ENCODE assay signal across 8 mouse cellular contexts in the genomic region with DNA sequence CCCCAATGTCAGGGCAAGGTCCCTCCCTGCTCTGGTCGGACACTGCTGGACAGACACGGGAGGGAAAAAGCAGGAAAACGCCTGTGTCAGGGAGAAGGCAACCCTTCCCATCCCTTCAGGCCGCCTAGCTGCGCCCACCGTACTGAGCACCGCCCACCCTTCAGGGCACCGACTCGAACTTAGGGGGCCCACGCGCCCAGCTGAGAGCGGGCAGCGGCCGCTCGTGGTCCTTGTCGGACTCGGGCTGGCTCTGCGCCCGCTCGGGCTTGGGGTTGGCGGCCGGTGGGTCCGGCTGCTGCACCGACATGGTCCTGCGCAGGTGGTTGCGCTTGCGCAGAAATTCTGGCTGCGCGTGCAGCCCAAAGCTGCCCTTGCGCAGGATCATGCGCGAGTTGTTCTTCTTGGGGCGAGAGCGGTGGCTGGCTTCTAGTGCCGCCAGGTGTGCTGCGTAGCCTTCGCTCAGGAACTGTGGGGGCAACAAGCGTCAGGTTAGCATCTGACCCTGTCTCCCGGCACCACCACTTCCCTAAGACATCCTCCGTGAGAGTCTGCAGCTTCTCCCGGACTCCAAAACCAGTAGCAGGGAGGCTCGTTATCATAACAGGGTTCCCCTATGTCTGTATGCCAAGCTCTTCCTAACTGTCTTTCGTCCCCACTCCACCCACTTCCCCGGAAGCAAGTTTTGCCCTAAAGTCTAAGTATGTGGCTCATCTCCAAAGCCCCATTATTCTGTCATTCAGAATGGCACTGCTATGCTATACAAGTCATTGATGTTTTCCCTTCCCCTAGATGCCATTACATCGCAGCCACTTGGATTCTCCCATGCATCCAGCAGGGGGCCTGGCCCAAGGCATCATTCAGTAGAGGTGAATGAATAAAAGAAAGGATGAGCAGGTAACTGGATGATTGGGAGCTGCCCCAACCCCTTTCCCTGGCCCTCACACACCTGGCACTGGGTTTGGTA. TPM values are rescaled to one million over a fixed set of nuclear protein-coding genes. Genes with fewer than 3 reads are reported as not detected.
DNase-seq lines count a peak whose midpoint lies in the region; ATAC-seq and TF ChIP-seq lines count a peak whose summit lies in the region.

No protein-coding gene starts in this region.

- H3K4me2 ChIP-seq in hindbrain, embryonic 14.5 days (replicated peaks): peak overlapping the region; percentile 83
- peak overlapping the region; percentile 43 for H3K4me2 ChIP-seq in liver, embryonic 14.5 days (ENCODE audit: low read depth)

- no peak for ATAC-seq in erythroblast, adult 5-6 weeks (replicated peaks; ENCODE audit: low FRiP score, poor library complexity, severe bottlenecking)
- peak; percentile 70 for ATAC-seq in hindbrain, embryonic 14.5 days (ENCODE audit: low FRiP score)
- no peak for ATAC-seq in liver, embryonic 14.5 days (ENCODE audit: insufficient read depth)

- H3K9me3 ChIP-seq in erythroblast, embryonic 14.5 days (ENCODE audit: control insufficient read depth, low read length): no peaks in the 10 kb centered on the region
- no peaks in the 10 kb centered on the region for H3K9me3 ChIP-seq in hindbrain, embryonic 14.5 days (ENCODE audit: control insufficient read depth, low read length)
- H3K9me3 ChIP-seq in liver, embryonic 14.5 days (ENCODE audit: control insufficient read depth, low read length): no peaks in the 10 kb centered on the region

- TF ChIP-seq CTCF in liver, embryonic 14.5 days (IDR thresholded peaks at IDR 0.05; ENCODE audit: low read depth): peak; percentile 24; the same call in 1 of the 2 replicates

- peak overlapping the region; percentile 78 for H3K9ac ChIP-seq in hindbrain, embryonic 14.5 days
- H3K9ac ChIP-seq in liver, embryonic 14.5 days (replicated peaks): no peak overlapping the region

- no peaks in the 10 kb centered on the region for H3K4me1 ChIP-seq in erythroblast, embryonic 14.5 days (ENCODE audit: control insufficient read depth)
- peaks cover 18% of the 10 kb centered on the region for H3K4me1 ChIP-seq in hindbrain, embryonic 14.5 days (replicated peaks; ENCODE audit: control insufficient read depth, insufficient read depth, low read length)
- no peaks in the 10 kb centered on the region for H3K4me1 ChIP-seq in liver, embryonic 14.5 days (replicated peaks; ENCODE audit: control insufficient read depth in 2 of 2, insufficient read depth in 2 of 2, low read length in 1 of 2)

- no peaks in the 10 kb centered on the region; the same call in 1 of the 2 replicates for H3K36me3 ChIP-seq in erythroblast, embryonic 14.5 days (ENCODE audit: control insufficient read depth)
- no peaks in the 10 kb centered on the region for H3K36me3 ChIP-seq in hindbrain, embryonic 14.5 days (replicated peaks; ENCODE audit: control insufficient read depth, insufficient read depth)
- no peaks in the 10 kb centered on the region for H3K36me3 ChIP-seq in liver, embryonic 14.5 days (replicated peaks; ENCODE audit: control insufficient read depth, insufficient read depth, low read depth)

- no peak for TF ChIP-seq EP300 in liver, embryonic 14.5 days (IDR thresholded peaks at IDR 0.05; ENCODE audit: low read depth)

- H3K27me3 ChIP-seq in erythroblast, embryonic 14.5 days (ENCODE audit: control insufficient read depth): peaks cover 22% of the 10 kb centered on the region
- H3K27me3 ChIP-seq in hindbrain, embryonic 14.5 days (ENCODE audit: control insufficient read depth, insufficient read depth, low read length): peaks cover 8% of the 10 kb centered on the region
- peaks cover 13% of the 10 kb centered on the region for H3K27me3 ChIP-seq in liver, embryonic 14.5 days (ENCODE audit: control insufficient read depth, insufficient read depth, low read length)

- peak; percentile 12 for DNase-seq in urinary bladder, postnatal 25 days (ENCODE audit: low spot score)
- no peak for DNase-seq in urinary bladder, adult 2 months (ENCODE audit: low spot score)
- DNase-seq in hindbrain, embryonic 14.5 days (ENCODE audit: low spot score): peak; percentile 76
- no peak for DNase-seq in liver, embryonic 14.5 days (ENCODE audit: low read depth in 3 of 3, low spot score in 3 of 3)
- peak; percentile 63 for DNase-seq in right cerebral cortex, postnatal 4 days
- DNase-seq in spleen, postnatal 4 days (ENCODE audit: low spot score in 2 of 2): no peak

- peak overlapping the region; percentile 70 for H3K27ac ChIP-seq in hindbrain, embryonic 14.5 days
- no peak overlapping the region for H3K27ac ChIP-seq in liver, embryonic 14.5 days

- H3K4me3 ChIP-seq in erythroblast, embryonic 14.5 days (replicated peaks): peak overlapping the region; percentile 19
- H3K4me3 ChIP-seq in hindbrain, embryonic 14.5 days (replicated peaks; ENCODE audit: low read length): peak overlapping the region; percentile 56
- H3K4me3 ChIP-seq in liver, embryonic 14.5 days (ENCODE audit: insufficient read depth in 1 of 2, low read depth in 2 of 2, low read length in 2 of 2): peak overlapping the region in 1 of 2 experiments; percentile 15; a peak in 1 of 4 replicates

- WGBS in hindbrain, embryonic 14.5 days: 1% methylated on average over 45 of the region's 45 CpGs
- WGBS in liver, embryonic 14.5 days (ENCODE audit: insufficient replicate concordance): 3% methylated on average over 45 of the region's 45 CpGs

RNA-seq across cellular contexts. Expression of gene Pimreg, which starts 9.3 kb away (rescaled TPM):
- 0.17 and 0.25 TPM in 2 replicates for polyA plus RNA-seq in erythroblast, embryonic 14.5 days (2012)
- total RNA-seq in erythroblast, adult 5-6 weeks (2015; ENCODE audit: low replicate concordance): 5.6 and 6.5 TPM in 2 replicates
- 2.0 and 2.2 TPM in 2 replicates for total RNA-seq in erythroblast, adult 5-6 weeks (2017; ENCODE audit: low replicate concordance)
- 2.8 and 3.2 TPM in 2 replicates for polyA plus RNA-seq in urinary bladder, adult 2 months (2012; rRNA removed)
- 26.8 and 30.2 TPM in 2 replicates for polyA plus RNA-seq in hindbrain, embryonic 14.5 days (2014; fragmentation: Nextera tagmentation; extraction: Ambion mirVana)
- 12.1 and 13.0 TPM in 2 replicates for polyA plus RNA-seq in liver, embryonic 14.5 days (2012; rRNA removed)
- polyA plus RNA-seq in liver, embryonic 14.5 days (2014; fragmentation: Nextera tagmentation; extraction: Ambion mirVana): 18.5 and 21.4 TPM in 2 replicates

RNA-seq across cellular contexts. Expression of gene Aipl1, which starts 13.9 kb away (rescaled TPM):
- polyA plus RNA-seq in erythroblast, embryonic 14.5 days (2012): 0.02 TPM in 2 replicates
- 1.5 TPM in 1 of 2 replicates, not detected in the other for total RNA-seq in erythroblast, adult 5-6 weeks (2015; ENCODE audit: low replicate concordance)
- total RNA-seq in erythroblast, adult 5-6 weeks (2017; ENCODE audit: low replicate concordance): not detected in 2 replicates
- 0.32 and 0.41 TPM in 2 replicates for polyA plus RNA-seq in urinary bladder, adult 2 months (2012; rRNA removed)
- not detected in 2 replicates for polyA plus RNA-seq in hindbrain, embryonic 14.5 days (2014; fragmentation: Nextera tagmentation; extraction: Ambion mirVana)
- polyA plus RNA-seq in liver, embryonic 14.5 days (2012; rRNA removed): 0.11 TPM in 2 replicates
- polyA plus RNA-seq in liver, embryonic 14.5 days (2014; fragmentation: Nextera tagmentation; extraction: Ambion mirVana): 0.11 and 0.14 TPM in 2 replicates

Comparison
In these comparisons a context has a peak if more than half of its experiments do, and no peak if none do; other contexts are left out.
1. DNase-seq: peak in urinary bladder, postnatal 25 days (single experiment), hindbrain, embryonic 14.5 days (single experiment) and right cerebral cortex, postnatal 4 days (single experiment); none in urinary bladder, adult 2 months (single experiment), liver, embryonic 14.5 days (0 of 3) and spleen, postnatal 4 days (0 of 2).